Mouse (Mus musculus): ENCODE measurements around the gene Shisa8.

Shisa8 gene

DNA sequence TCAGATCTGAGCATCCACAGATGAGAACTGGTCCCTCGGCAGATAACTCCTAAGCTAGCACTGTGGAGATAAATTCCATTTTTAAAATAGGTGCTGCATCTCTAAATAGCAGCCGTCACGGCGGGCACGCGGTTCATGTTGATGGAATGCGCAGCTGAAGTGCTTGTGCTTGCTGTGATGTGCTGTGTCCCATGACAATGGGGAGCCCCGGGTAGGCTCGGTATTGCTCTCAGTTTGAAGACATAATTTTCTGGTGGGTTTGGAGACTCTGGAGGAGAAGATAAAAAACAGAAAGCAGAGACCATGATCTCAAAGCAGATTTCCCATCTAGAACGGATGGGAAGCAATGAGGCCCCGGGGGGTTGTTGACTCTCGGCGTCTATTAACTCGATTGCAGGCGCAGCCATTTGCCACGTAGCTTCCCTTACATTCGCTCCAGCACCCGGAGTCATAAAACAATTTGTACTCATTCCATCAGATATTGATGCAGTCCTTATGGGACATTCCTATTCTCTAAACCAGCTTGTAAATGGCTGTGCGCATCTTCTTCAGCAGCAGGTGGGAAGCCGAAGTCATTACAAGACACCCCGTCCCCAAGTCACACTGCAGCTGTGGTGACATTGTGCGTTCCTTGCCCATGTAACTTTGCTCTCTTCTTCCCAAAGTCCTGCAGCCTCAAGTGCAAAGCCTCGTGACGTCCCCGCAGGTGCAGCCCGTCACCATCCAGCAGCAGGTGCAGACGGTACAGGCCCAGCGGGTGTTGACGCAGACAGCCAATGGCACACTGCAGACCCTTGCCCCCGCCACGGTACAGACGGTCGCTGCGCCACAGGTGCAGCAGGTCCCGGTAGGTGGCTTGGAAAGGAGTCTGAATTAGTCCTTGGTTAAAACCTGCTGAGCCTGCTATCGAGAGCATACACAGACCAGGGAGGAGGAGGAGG, 41.9 kb downstream of the Shisa8 start:
- peak; percentile 71 for DNase-seq

DNA sequence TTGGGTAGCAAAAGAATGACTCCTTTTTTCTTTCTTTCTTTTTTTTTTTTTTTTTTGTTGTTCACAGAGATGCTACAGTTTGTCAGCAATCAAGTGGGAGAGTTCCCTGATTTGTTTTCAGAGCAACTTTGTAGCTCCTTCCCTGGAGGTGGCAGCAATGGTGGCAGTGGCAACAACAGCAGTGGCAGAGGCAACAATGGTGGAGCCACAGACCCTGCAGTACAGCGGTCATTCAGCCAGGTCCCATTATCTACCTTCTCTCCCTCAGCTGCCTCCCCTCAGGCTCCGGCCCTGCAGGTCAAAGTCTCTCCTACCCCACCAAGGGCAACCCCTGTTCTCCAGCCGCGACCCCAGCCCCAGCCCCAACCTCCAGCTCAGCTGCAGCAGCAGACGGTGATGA, 42.9 kb downstream of the Shisa8 start:
- DNase-seq: no peak

GRCm38 (mm10) chr15:82167201-82168168, 45.1 kb downstream of the Shisa8 start:
- DNase-seq: no peak

DNA sequence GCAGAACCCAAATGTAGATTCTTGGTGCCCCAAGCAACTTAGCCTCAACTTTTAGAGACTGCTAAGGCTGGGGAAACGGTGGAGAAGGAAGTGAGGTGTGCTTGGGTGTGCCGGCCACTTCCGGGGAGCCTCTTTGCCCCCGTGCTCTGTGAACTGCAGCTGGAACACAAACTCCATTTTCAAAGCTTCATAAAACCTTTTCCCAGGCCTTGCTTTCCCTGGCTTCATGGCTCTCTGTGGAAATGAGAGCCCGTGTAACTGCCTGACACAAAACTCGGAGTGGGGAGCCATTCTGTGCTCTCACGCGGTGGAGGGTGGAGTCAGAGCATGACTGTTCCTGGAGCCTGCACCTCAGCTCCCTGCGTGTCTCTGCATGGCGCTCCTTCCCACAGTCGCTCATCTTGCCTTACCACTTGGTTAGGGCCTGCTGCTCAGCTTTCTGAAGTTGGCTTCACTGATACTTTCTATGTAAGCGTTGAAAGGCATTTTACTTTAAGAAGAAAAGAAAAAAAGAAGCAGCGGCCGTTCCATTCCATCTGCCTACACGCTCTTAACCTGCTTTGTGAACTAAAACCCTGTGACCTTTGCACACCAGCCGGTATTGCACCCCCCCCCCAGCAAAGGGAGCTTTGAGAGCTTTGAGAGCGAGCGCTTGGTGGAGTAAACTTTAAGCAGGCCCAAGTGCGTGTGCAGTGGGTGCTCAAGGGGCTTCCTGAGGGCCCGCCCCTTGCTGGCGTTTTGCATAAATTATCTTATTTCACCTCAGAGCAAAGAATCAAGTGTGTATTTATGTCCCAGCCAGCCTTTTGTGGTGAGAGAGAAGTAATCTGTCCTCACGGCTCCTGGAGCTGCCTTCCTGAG, 46.1 kb downstream of the Shisa8 start:
- DNase-seq: no peak

DNA sequence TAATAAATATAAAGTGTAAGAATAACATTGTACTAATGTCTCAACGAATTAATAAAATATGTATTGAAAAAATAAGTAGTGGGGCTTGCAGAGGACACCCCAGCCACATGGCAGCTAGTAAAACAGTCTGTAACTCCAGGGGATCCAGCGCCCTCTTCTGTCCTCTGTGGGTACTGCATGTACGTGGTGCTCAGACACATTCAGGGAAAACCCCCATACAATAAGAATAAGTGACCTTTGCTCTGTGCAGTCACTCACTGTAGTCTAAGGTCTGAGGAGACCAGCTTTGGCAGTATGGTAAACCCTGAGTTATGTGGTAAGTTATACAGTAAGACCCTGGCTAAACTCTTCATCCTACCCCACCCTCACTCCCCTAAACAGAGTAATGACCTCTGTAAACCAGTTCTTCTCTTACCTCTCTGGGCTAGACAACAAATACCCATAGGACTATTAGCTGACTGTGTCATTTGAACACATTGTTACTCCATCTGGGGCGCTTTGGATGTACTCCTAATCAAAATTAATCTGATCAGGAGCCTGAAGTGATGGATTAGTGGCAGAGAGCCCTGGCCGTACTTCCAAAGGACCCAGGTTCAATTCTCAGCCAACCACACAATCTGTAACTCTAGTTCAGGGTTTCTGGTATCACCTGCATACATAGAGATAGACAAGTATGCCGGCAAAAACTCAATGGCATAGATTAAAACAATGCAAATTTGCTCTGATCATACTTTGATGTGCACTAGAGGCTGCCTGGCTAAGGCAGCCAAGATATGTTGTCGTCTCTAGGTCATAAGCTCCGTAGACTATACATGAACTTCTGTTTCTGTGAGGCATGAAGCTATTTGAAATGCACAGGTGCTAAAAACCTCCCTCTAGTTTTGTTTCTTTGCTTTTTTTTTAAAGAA, 47.0 kb downstream of the Shisa8 start:
- DNase-seq: peak; percentile 87

GRCm38 (mm10) chr15:82164496-82164895, 48.1 kb downstream of the Shisa8 start:
- DNase-seq: no peak

- DNase-seq: no peak
Measured at GRCm38 (mm10) chr15:82164061-82164399, 48.6 kb downstream of the Shisa8 start.

- DNase-seq: no peak
Measured at GRCm38 (mm10) chr15:82163356-82164060, 49.1 kb downstream of the Shisa8 start.

DNA sequence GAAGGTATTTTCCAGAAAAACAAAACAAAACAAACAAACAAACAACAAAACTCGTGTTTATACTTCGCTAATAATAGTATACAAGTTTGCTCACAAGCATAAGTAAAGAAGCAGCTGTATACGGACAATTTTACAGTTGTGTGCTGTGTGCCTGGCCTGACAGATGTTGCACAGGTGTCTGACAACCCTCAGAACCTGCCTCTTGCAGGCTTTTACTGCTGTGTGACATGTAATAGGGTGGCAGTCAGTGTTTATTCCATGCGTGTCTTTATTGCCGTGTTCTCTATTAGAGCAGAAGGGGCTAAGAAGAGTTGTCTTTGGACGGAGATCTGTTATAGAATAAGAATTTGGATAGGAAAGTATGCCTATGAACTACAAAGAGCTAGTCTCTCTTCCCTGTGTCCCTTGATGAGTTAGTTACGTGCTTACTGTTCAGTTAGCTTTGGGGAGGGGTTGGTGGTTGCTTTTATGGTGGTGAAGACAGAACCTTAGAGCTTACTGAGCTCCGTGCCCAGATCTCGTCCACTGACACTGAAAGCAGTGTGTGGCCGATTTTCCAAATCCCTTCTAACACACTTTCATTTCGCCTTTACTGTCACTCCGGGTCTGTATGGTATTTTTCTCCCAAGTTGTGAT, 50.5 kb downstream of the Shisa8 start:
- no peak for DNase-seq

- DNase-seq: no peak
Measured at GRCm38 (mm10) chr15:82160731-82161640, 51.6 kb downstream of the Shisa8 start.

DNA sequence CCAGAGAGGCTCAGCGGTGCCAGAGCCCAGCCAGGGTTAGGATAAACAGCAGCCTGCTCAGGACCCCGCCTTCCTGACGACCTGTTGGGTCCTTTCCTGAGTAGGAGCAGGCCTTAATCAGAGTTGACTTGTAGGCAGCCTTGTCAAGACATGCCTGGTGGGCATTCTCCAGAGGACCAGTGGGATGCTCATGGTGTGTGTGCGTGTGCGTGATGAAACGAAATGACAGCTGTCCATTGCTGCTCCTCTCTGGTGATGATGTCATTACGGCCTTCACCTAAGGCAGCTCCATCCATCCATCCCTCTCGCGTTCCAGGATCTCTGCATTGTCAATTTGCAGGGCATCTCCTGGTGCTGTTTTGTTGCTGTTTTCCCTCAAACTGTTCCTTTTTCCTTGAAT, 53.1 kb downstream of the Shisa8 start:
- no peak for DNase-seq

GRCm38 (mm10) chr15:82158243-82159035, 54.2 kb downstream of the Shisa8 start:
- DNase-seq: no peak

- no peak for DNase-seq
Measured at GRCm38 (mm10) chr15:82156902-82157301, 55.7 kb downstream of the Shisa8 start.

- no peak for DNase-seq
Measured at GRCm38 (mm10) chr15:82156298-82156697, 56.3 kb downstream of the Shisa8 start.

All from cerebellum, adult 9-10 months (tissue).